Mouse (Mus musculus): ENCODE measurements around the gene Brd2.
A peak's percentile ranks its signal among the peaks of the same experiment; 100 is the strongest.
"Not testable (repeated sequence)": the region's sequence is repeated elsewhere in the genome, so short reads cannot be mapped to it uniquely, and the experiment has no call there.

Gene Brd2

GRCm38 (mm10) chr17:34122188-34122984 is at the start of gene Brd2:
Gene Brd2, minus strand, starts transcription at chr17:34122634.
- peak; percentile 96 to 98 for DNase-seq (ENCODE audit: low spot score in 2 of 2)

- DNase-seq (ENCODE audit: low spot score in 2 of 2): peak; percentile 84 to 86
Measured at GRCm38 (mm10) chr17:34170877-34171498, 48.6 kb upstream of the Brd2 start.

- no peak for DNase-seq (ENCODE audit: low spot score in 2 of 2)
Measured at GRCm38 (mm10) chr17:34170487-34170876, 48.0 kb upstream of the Brd2 start.

- DNase-seq (ENCODE audit: low spot score in 2 of 2): peak in 1 of 2 experiments; percentile 46
Measured at GRCm38 (mm10) chr17:34169279-34169678, 46.8 kb upstream of the Brd2 start.

- DNase-seq (ENCODE audit: low spot score in 2 of 2): no peak
Measured at GRCm38 (mm10) chr17:34165033-34165730, 42.7 kb upstream of the Brd2 start.

DNA sequence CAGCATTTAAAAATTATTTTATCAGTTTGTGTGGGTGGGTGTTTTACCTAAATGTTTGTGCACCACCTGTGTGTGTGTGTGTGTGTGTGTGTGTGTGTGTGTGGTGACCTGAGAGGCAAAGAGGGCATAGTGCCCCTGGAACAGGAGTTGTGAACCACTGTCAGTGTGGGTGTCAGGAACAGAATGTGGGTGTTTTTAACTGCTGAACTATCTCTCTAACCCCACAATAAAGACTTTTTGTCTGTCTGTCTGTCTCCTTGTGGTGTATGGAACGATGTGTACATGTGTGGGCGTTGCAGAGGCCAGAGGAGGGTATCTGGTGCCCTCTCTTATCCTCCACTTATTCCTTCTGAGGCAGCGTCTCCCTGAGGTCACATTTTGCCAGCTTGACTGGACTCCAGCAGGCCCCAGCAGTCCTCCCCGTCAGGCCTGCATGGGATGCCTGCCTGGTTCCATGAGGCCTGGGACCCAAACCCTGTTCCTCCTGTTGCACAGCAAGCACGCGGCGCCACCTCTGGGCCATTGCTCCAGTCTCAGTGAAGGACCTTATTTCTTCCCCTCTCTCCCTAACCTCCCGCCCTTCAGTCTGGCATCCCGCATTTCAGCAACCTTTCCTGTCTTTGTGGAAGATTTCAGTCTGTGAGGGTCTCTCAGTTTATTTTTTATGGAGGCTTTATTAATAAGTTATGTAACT is 41.9 kb upstream of the Brd2 start:
- peak in 1 of 2 experiments; percentile 54 for DNase-seq (ENCODE audit: low spot score in 2 of 2)

DNA sequence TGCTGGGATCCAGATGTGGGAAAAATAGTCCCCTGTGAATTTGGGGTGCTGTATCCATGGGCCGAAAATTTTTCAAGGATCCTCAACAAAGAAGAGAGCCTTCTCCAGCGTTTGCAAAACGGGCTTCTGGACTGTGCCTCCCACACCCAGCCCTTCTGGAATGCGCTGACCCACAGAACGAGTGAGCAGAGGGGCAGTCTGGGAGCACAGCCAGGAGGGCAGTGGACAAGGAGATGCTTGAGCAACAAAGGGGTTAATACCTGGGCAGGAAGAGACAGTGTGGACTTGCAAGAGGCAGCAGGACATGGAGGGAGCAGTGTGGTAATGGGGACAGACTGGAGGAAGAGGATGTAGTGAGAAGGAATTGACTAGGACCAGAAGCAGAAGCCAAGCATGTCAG is 33.1 kb upstream of the Brd2 start:
- DNase-seq (ENCODE audit: low spot score in 2 of 2): no peak

- peak; percentile 64 to 65 for DNase-seq (ENCODE audit: low spot score in 2 of 2)
Measured at GRCm38 (mm10) chr17:34152923-34153322, 30.5 kb upstream of the Brd2 start, which contains the start of gene H2-DMb1. Gene H2-DMb1, plus strand, starts transcription at chr17:34153072.

DNA sequence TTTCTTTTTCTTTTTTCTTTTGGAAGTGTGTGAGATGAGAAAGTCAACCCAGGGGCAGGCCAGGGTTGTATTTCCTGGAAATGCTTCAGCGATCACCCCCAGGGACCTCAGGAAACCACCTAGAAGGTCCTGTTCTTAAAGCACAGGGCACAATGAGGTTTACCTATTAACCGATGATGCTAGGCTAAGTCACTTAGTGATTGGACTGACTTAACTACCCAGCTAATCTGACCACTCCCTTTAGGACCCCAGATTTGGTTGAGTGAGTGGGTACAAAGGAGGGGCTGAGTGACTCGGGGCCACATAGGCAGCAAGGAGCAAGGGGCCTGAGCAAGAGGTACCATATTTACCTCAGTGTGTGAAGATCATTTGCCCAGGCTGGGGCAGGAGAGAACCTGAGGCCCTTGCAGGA is 22.5 kb upstream of the Brd2 start:
- DNase-seq (ENCODE audit: low spot score in 2 of 2): no peak

DNA sequence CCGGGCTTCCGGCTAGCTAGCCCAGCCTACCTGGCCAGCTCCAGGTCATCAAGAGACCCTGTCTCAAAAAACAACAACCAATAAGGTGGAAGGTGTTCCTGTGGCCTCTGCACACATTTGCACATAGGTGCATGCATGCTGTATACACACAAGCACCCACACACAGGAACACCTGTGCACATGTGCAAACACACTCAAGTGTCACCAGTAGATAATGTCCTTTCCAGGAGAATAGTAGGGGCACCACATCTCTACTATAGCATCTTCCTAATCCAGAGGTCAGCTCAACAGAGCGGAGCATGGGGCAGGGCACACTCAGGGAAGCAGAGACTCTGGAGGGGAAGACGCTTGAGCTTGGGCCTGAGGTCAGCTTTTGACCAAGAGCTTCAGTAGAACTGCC is 21.8 kb upstream of the Brd2 start:
- DNase-seq (ENCODE audit: low spot score in 2 of 2): not testable (repeated sequence)

DNA sequence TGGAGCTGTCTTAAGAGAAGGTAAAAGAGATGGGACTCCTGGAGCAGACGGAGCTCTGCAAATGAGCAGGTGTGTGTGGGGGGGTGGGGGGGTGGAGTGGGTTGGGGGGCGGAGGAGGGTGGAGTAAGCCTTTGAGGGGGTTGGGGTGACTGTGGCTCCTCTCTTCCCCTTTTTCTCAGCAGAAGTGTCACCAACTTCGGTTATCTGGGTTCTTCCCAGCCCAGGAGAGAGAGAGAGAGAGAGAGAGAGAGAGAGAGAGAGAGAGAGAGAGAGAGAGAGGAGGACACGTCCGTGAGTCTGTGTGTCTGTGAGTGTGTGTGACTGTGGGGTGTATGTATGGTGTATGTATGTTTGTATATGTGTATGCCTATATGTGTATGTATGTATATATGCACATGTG is 21.0 kb upstream of the Brd2 start:
- DNase-seq (ENCODE audit: low spot score in 2 of 2): no peak

DNA sequence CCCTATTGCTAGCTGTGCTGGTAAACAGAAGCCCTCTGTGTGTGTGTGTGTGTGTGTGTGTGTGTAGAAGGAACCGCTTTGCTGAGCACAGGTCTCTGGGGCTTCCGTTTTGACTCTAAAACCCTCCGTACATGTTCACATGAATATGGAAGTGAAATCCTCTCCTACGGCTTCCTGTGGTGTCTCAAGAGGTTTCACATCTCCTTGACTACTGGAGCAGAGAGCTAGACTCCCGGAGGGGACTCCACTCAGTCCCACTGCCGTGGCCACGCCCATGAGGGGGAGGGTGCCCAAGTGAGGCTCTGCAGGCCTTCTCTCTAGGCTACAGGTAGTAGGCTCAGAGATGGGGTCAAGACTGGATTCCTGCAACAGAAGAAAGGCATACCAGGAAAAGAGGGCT is 20.6 kb upstream of the Brd2 start, which contains the start of gene H2-DMb2:
H2-DMb2 (plus strand) TSS at position 275 of the 400 bp plus-strand sequence.
- peak; percentile 53 to 57 for DNase-seq (ENCODE audit: low spot score in 2 of 2)

GRCm38 (mm10) chr17:34142456-34143010 is 20.1 kb upstream of the Brd2 start:
- DNase-seq (ENCODE audit: low spot score in 2 of 2): no peak

DNA sequence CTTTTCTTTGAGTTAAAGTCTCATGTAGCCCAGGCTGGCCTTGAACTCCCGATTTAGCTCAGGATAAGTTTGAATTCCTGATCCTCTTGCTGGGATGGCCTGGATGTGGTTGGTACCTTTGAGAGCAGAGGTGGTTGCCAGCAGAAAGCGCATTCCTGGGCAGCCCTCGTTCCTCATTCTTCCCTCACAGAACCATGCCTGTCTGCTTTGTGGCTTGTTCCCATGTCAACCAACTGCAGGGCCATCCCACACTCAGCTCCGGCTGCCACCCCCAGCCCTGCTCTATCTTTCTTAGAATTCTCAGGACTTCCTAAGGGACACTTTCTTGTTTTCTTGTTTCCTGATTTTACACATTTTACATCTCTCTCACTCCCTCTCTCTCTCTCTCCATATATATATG is 19.0 kb upstream of the Brd2 start:
- DNase-seq (ENCODE audit: low spot score in 2 of 2): peak in 1 of 2 experiments; percentile 59

DNA sequence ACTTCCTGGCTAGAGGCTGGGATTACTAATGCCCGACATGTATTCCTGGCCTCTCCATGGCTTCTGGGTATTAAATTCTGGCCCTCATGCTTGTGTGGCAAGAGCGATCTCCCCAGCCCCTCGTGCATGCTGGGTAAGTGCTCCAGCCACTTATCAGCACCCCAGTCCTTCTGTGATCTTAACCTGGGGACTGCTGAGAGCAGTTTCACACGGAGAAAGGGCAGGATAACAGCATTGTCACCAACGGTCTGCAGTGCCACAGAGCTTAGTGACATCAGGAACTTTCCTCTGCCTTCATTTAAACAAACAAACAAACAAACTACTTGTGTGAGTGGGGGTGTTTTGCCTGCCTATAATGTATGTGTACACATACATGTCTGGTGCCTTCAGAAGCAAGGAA is 17.8 kb upstream of the Brd2 start:
- DNase-seq (ENCODE audit: low spot score in 2 of 2): no peak

DNA sequence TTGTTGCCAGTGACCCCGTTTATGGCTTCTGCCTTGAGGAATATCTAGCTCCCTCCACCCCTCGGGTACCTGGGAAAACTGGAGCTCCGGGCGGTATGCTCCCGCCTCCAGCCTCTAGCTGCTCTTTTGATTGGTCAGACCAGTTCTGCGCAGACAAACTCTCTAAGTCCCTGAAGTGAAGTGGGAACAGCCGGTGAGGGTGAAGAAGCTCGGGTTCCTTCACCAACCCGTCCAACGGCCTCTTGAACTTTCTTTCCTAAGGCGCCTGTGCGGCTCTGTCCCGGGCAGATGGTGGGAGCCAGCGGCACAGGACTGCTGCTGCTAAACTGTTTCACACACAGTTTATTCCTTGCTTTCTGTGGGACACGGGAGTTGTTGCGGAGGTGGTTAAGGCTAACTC is 17.0 kb upstream of the Brd2 start:
- DNase-seq (ENCODE audit: low spot score in 2 of 2): peak; percentile 47 to 48

DNA sequence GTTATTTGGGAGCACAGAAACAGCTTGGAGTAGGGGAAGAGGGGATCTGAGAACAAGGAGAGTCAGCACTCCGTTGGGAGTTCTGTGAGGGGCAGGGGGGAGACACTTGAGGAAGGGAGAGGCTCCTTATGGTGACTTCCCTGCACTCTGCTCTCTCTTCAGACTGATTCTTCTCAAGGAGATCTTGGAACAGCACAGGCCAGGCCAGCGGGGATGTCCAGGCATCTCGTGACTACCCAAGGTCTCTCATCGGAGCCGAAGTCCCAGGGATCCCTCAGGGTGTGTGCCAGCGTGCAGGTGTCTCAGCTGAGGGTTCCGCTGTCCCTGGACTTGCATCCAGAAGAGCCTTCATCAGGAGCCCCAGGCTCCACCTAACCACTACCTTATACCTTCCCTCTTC is 16.2 kb upstream of the Brd2 start:
- no peak for DNase-seq (ENCODE audit: low spot score in 2 of 2)

- peak in 1 of 2 experiments; percentile 27 for DNase-seq (ENCODE audit: low spot score in 2 of 2)
Measured at GRCm38 (mm10) chr17:34137601-34138000, 15.2 kb upstream of the Brd2 start.

DNA sequence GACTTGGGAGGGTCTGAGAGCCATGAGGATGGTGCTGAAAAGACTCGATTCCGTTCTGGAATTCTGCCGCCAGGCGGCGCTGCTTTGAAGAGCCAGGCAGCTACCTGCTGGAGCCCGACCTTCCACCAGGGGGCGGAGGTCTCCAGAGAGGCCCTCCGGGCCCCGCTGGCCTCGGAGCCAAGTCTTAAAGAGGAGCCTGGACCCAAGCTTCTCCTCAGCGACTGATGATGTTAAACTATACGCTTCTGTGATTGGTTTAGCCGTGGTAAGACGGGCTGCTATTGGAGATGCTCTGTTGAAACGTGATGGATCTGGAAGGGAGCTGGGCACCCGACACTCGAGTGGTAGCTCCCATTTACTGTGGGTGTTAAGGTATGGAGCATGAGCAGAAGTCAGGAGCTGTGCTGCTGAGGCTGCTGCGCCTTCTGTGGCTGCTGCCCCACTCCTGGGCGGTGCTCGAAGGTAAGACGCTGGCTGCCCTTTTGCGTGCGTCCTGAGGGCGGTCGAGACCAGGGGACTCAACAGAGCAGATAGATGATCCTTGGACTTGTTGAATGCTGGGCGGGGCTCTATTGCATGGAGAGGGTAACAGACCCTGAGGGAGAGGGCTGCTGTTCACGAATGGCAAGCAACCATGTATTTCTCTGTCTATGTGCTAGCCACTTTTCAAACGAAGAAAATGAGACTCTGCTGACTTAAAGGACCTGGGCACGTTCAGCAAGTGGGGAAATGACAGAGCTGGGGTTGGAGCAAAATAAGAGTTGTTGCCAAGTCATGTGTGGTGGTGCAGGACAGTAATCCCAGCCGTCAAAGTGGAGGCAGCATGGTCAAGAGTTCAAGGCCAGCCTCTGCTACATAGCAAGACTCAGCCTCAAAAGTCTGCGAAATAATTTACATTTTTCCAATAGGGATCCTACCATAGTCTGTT is 13.1 kb upstream of the Brd2 start:
- peak; percentile 97 to 98 for DNase-seq (ENCODE audit: low spot score in 2 of 2)

DNA sequence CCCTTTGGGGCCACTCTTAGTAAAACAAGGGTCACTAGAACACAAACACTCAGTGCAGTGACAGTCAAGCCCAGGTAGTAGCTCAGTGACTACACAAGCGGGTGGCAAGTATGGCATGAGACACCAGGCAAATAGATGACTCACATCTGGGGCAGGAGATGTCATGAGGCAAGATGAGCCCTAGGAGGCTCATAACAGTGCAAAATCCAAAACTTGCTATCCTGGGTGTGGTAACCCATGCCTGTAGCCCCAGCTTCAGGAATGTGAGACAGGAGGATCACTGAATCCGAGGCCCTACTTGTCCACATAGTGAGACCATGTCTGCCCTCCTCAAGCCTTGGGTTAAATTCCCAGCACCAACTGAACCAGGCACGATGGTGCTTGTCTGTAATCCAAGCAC is 12.0 kb upstream of the Brd2 start:
- DNase-seq (ENCODE audit: low spot score in 2 of 2): no peak
